Mouse (Mus musculus) hindbrain, postnatal 0 days (tissue): ENCODE measurements around the gene Mmp28. TPM values are rescaled to one million over a fixed set of nuclear protein-coding genes. Genes with fewer than 3 reads are reported as not detected.

Experiments used
- ATAC-seq: fragments of 200-750 bp; cut with Nextera tagmentation; 2 replicates; pipeline ENCODE4 v1.8.0; 2017; ENCODE audit warnings: mild to moderate bottlenecking, moderate TSS enrichment, moderate library complexity
- DNase-seq: peaks from one replicate; pipeline ENCODE4 v3.0.0-alpha.2; 2015; ENCODE audit warnings: low spot score
- H3K27ac ChIP-seq: fragments of 300-500 bp; sonication (generic); 2 replicates; pipeline ENCODE4 v1.5.1; 2014; ENCODE audit warnings: mild to moderate bottlenecking
- H3K27me3 ChIP-seq: fragments of 300-500 bp; sonication (generic); 2 replicates; pipeline ENCODE4 v1.6.1; 2014; ENCODE audit warnings: low read length, mixed read lengths; ENCODE audit not compliant: insufficient read depth
- H3K36me3 ChIP-seq: fragments of 300-500 bp; sonication (generic); 2 replicates; pipeline ENCODE4 v1.6.1; 2014; ENCODE audit warnings: low read length, mixed read lengths; ENCODE audit not compliant: insufficient read depth
- H3K4me1 ChIP-seq: fragments of 300-500 bp; sonication (generic); 2 replicates; pipeline ENCODE4 v1.6.1; 2014; ENCODE audit warnings: antibody characterized with exemption, low read length, mixed read lengths; ENCODE audit not compliant: insufficient read depth
- H3K4me2 ChIP-seq: fragments of 300-500 bp; sonication (generic); 2 replicates; pipeline ENCODE4 v1.6.1; 2014; ENCODE audit warnings: low read depth, mild to moderate bottlenecking, low read length, moderate library complexity, mixed read lengths
- H3K4me3 ChIP-seq: fragments of 300-500 bp; sonication (generic); 2 replicates; pipeline ENCODE4 v1.5.1; 2014; ENCODE audit warnings: low read length
- H3K9ac ChIP-seq: fragments of 300-500 bp; sonication (generic); replicated peaks from 2 replicates; pipeline ENCODE4 v1.6.1; 2014; ENCODE audit warnings: mild to moderate bottlenecking, low read length, moderate library complexity, mixed read lengths
- H3K9me3 ChIP-seq: fragments of 300-500 bp; sonication (generic); 2 replicates; pipeline ENCODE4 v1.6.1; 2016; ENCODE audit warnings: low read length, mixed read lengths
- CTCF ChIP-seq: IDR thresholded peaks from 2 replicates; pipeline ENCODE4 v1.5.1; 2016; ENCODE audit warnings: antibody characterized with exemption, control low read depth, low read depth
- WGBS: fragments of 180-500 bp; shearing (Covaris S2); extraction: QIAGEN DNeasy Blood & Tissue Kit; methylation state at CpG from one replicate; pipeline ENCODE4 v1.1.7; 2014; 5-methylcytosine and 5-hydroxymethylcytosine counted together
- polyA plus RNA-seq: library from polyadenylated mRNA; unstranded; fragments of >200 nt; fragmentation: Nextera tagmentation; extraction: Ambion mirVana; gene quantifications from 2 replicates; pipeline ENCODE4 v1.2.1, GENCODE M21; 2015
- total RNA-seq: library from RNA; depleted of rRNA; stranded (reverse); fragments of >200 nt; gene quantifications from 2 replicates; pipeline ENCODE4 v1.2.3, GENCODE M21; 2014

Mmp28 gene
- total and polyA plus RNA-seq, 2 experiments from 2014 or later = 2.6 to 9.1 TPM

DNA sequence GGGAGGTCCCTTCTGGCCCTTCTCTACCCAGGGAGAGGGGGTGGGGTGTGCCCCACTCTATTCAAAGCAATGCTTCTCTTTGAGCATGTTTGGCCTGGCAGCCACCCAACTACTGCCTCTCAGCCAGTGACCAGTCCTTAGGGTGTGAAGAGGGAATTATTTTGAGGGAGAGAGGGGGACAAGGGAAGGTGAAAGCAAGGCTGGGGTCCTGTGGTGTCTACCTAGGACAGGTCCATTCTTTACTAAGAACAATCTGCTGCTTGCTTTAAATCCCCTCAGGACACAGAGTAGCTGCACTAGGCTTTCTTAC, 14.0 kb downstream of the Mmp28 start:
- Histone ChIP-seq H3K4me1 (no peaks in the 10 kb centered on the region), H3K27me3 (peaks cover 13% of the 10 kb centered on the region), H3K4me3 (no peak overlapping the region), H3K4me2 (no peak overlapping the region), H3K9me3 (no peaks in the 10 kb centered on the region), H3K36me3 (no peaks in the 10 kb centered on the region), H3K27ac (no peak overlapping the region), H3K9ac (no peak overlapping the region)
- no peak for TF ChIP-seq CTCF
- DNase-seq = peak; percentile 42
- ATAC-seq = no peak

DNA sequence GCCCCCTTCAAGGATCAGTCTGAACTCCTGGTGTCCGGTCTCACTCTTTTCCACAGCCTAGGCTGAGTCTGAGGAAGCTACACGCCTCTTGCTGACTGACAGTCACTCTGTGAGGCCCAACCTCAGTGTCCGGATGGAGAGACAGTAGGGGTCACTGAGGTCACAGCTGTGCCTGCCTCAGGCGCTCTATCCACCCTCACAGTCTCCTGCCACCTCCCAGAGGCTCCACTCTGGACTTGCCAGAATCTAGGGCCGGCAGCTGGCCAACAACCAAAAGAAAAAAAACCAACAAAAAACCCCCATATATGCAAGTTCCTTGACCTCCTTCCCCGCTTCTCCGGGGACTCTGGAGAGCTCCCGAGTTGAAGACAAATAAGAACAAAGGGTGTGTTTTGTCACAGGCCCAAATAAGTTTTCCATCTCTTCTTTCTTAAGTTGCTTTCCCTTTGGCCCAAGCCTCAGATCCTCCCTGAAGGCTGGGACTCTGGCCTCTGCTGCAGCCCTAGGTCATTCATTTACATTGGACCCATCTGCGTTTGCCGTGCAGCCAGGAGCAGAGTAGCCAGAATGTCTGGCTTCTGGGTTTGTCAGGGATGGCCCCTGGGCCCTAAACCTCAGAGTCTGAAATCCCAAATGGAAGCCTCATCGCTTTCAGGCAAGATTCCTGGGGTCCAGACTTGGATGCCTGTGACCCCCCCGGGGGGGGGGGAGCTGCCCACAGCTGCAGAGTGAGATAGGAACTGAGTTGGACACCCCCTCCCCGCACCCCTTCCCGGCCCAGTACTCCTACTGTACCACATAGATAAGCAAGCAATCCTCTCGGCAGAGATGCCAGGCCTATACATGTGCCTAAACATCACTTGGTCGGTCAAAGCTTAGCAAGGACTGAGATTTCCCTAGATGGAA, 14.6 kb downstream of the Mmp28 start:
- no peak for DNase-seq
- Histone ChIP-seq H3K9me3 (no peaks in the 10 kb centered on the region), H3K9ac (no peak overlapping the region), H3K4me1 (no peaks in the 10 kb centered on the region), H3K4me3 (no peak overlapping the region), H3K4me2 (no peak overlapping the region), H3K27ac (peak overlapping the region; percentile 38; the same call in 1 of the 2 replicates), H3K36me3 (no peaks in the 10 kb centered on the region), H3K27me3 (peaks cover 19% of the 10 kb centered on the region)
- TF ChIP-seq CTCF = no peak
- ATAC-seq = no peak
- WGBS = 35% methylated on average over 16 of the region's 16 CpGs

DNA sequence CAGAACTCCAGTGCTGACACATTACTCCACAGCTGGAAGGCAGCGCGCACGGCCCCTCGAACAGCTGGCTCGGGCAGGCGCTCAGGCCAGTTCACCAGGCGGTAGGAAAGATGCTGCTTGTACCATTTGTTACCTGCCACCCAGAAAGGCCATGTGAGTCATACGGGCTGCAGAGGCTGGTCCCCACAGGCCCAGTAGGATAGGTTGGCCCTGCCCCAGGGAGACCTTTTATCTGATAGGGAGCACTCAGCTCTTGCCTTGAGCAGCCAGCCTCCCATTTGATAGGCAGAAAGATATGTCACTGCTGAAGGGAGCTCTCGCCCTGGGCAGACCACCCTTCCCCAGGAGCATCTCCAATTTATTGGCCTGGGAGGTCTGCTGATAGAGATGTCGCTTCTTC, 15.3 kb downstream of the Mmp28 start:
- no peaks in the 10 kb centered on the region for H3K36me3 ChIP-seq
- no peaks in the 10 kb centered on the region for H3K9me3 ChIP-seq
- no peak for TF ChIP-seq CTCF
- ATAC-seq = no peak
- no peaks in the 10 kb centered on the region for H3K4me1 ChIP-seq
- H3K27ac ChIP-seq = no peak overlapping the region
- H3K27me3 ChIP-seq = peaks cover 20% of the 10 kb centered on the region
- H3K4me3 ChIP-seq = no peak overlapping the region
- no peak overlapping the region for H3K9ac ChIP-seq
- DNase-seq = no peak
- 72% methylated on average over 10 of the region's 10 CpGs for WGBS
- H3K4me2 ChIP-seq = no peak overlapping the region

DNA sequence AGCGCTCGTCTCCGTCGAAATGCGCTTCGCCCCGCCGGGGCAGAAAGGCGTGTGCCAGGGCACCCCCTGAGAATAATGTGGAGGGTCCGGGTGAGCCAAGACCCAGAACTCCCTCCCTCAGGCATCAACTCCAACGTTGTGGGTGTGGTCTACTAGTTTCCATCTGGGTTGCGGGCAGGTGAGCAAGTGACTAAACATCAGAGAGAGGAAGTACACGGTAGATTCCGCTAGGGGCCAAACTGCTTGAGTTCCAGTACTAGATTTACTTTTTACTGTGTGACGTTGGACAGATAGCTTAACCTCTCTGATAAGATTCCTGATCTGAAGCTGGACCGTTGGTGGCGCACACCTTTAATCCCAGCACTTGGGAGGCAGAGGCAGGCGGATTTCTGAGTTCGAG, 17.9 kb downstream of the Mmp28 start:
- Histone ChIP-seq H3K27me3 (peaks cover 26% of the 10 kb centered on the region), H3K4me3 (peak overlapping the region; percentile 11), H3K4me2 (peak overlapping the region; percentile 49), H3K27ac (no peak overlapping the region), H3K4me1 (0 out of 2 replicates have a peak, but pooled peaks cover 3% of the 10 kb centered on the region), H3K9me3 (no peaks in the 10 kb centered on the region), H3K36me3 (no peaks in the 10 kb centered on the region), H3K9ac (no peak overlapping the region)
- ATAC-seq (no peak), DNase-seq (no peak)
- WGBS = 33% methylated on average over 19 of the region's 19 CpGs
- TF ChIP-seq CTCF = no peak

DNA sequence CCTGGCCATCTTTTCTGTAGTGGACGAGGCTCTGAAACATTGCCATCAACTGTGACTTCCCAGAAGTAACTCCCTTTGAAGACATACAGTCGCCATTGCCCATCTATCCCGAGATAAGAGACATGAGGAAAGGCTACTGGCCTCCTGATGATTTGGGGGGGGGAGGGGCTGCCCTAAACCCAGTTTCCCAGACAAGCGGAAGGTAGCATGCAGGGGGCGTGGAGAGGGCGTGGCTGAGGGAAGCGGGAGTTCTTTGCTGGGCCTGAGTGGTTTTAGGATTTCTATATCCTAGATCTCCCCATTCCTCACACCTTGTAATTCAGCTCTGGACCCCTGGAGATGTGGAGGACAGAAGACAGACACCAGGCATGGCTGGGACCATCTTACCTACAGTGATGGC, 19.0 kb downstream of the Mmp28 start:
- DNase-seq (no peak), ATAC-seq (no peak)
- Histone ChIP-seq H3K36me3 (no peaks in the 10 kb centered on the region), H3K9me3 (no peaks in the 10 kb centered on the region), H3K4me2 (no peak overlapping the region), H3K27ac (no peak overlapping the region), H3K4me3 (no peak overlapping the region), H3K4me1 (0 out of 2 replicates have a peak, but pooled peaks cover 3% of the 10 kb centered on the region), H3K9ac (no peak overlapping the region), H3K27me3 (peaks cover 26% of the 10 kb centered on the region)
- 17% methylated on average over 7 of the region's 7 CpGs for WGBS
- TF ChIP-seq CTCF = no peak

DNA sequence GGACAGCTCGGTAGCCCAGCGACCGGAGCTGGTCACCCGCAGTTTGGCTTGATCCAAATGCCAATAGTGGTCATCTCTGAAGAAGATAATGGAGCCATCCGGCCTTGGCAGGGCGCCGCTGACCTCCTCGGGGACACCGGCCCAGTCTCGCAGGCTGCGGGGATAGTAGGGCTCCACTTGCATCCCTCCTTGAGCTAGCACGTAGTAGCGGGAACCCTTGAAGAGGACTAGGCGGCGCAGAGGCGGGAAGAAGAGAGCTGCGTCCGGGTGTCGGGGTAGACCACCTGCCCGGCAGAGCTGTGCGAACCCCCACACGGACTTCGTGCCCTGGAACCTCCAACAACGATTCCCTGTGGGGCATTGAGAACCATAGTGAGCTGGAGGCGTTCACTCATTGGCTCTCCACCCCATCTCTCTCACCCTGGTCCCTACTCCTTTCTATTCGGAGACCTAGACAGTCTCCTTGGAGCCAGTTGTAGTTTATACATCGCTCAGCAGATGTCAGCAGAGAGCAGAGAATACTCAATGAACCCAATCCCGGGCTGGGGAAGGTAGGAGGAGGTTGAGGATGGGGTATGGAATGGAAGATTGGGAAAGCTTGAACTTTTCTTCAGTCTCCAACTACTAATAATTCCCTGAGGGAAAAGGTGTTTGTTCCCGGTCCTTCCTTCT, 20.1 kb downstream of the Mmp28 start:
- Histone ChIP-seq H3K27me3 (peaks cover 26% of the 10 kb centered on the region), H3K36me3 (no peaks in the 10 kb centered on the region), H3K9ac (no peak overlapping the region), H3K4me3 (peak overlapping the region; percentile 23), H3K27ac (no peak overlapping the region), H3K4me1 (0 out of 2 replicates have a peak, but pooled peaks cover 3% of the 10 kb centered on the region), H3K4me2 (peak overlapping the region; percentile 55), H3K9me3 (no peaks in the 10 kb centered on the region)
- DNase-seq (peak; percentile 88), ATAC-seq (peak; percentile 56)
- peak; percentile 82 for TF ChIP-seq CTCF
- WGBS = 12% methylated on average over 29 of the region's 29 CpGs
